Mouse (Mus musculus) forebrain, postnatal 0 days (tissue): ENCODE results near the gene Ciao2a. TPM values are rescaled to one million over a fixed set of nuclear protein-coding genes. Genes with fewer than 3 reads are reported as not detected.

Experiments
- ATAC-seq: fragments of 200-750 bp; cut with Nextera tagmentation; 2 replicates; pipeline ENCODE4 v1.8.0; 2017; ENCODE audit warnings: mild to moderate bottlenecking, moderate library complexity
- DNase-seq: peaks from one replicate; pipeline ENCODE4 v3.0.0-alpha.2; 2015
- H3K27ac ChIP-seq: fragments of 300-500 bp; sonication (generic); 2 replicates; pipeline ENCODE4 v1.5.1; 2014; ENCODE audit warnings: low read depth, mild to moderate bottlenecking, antibody characterized with exemption, low read length, moderate library complexity, mixed read lengths
- H3K27me3 ChIP-seq: fragments of 300-500 bp; sonication (generic); 2 replicates; pipeline ENCODE4 v1.6.1; 2014; ENCODE audit warnings: mild to moderate bottlenecking, low read length, mixed read lengths; ENCODE audit not compliant: insufficient read depth
- H3K36me3 ChIP-seq: fragments of 300-500 bp; sonication (generic); 2 replicates; pipeline ENCODE4 v1.6.1; 2014; ENCODE audit warnings: mild to moderate bottlenecking, moderate library complexity; ENCODE audit not compliant: insufficient read depth
- H3K4me1 ChIP-seq: fragments of 300-500 bp; sonication (generic); 2 replicates; pipeline ENCODE4 v1.6.1; 2014; ENCODE audit warnings: antibody characterized with exemption; ENCODE audit not compliant: insufficient read depth
- H3K4me2 ChIP-seq: fragments of 300-500 bp; sonication (generic); 2 replicates; pipeline ENCODE4 v1.6.1; 2014; ENCODE audit warnings: low read depth, mild to moderate bottlenecking, moderate library complexity
- H3K4me3 ChIP-seq: fragments of 300-500 bp; sonication (generic); 2 replicates; pipeline ENCODE4 v1.5.1; 2014; ENCODE audit warnings: low read depth, low read length, mixed read lengths
- H3K9ac ChIP-seq: fragments of 300-500 bp; sonication (generic); 2 replicates; pipeline ENCODE4 v1.6.1; 2014; ENCODE audit warnings: mild to moderate bottlenecking
- H3K9me3 ChIP-seq: fragments of 300-500 bp; sonication (generic); 2 replicates; pipeline ENCODE4 v1.6.1; 2016; ENCODE audit warnings: low read length
- CTCF ChIP-seq: sonication (generic); IDR thresholded peaks from 2 replicates; pipeline ENCODE4 v1.5.1; 2016; ENCODE audit warnings: antibody characterized with exemption, control low read depth, low read depth
- WGBS: fragments of 180-500 bp; shearing (Covaris S2); extraction: QIAGEN DNeasy Blood & Tissue Kit; methylation state at CpG from one replicate; pipeline ENCODE4 v1.1.7; 2014; 5-methylcytosine and 5-hydroxymethylcytosine counted together
- polyA plus RNA-seq: library from polyadenylated mRNA; unstranded; fragments of >200 nt; fragmentation: Nextera tagmentation; extraction: Ambion mirVana; gene quantifications from 2 replicates; pipeline ENCODE4 v1.2.1, GENCODE M21; 2015
- total RNA-seq: library from RNA; depleted of rRNA; stranded (reverse); fragments of >200 nt; gene quantifications from 2 replicates; pipeline ENCODE4 v1.2.3, GENCODE M21; 2014

Gene Ciao2a
- total and polyA plus RNA-seq, 2 experiments from 2014 or later: 33.0 to 67.7 TPM

DNA sequence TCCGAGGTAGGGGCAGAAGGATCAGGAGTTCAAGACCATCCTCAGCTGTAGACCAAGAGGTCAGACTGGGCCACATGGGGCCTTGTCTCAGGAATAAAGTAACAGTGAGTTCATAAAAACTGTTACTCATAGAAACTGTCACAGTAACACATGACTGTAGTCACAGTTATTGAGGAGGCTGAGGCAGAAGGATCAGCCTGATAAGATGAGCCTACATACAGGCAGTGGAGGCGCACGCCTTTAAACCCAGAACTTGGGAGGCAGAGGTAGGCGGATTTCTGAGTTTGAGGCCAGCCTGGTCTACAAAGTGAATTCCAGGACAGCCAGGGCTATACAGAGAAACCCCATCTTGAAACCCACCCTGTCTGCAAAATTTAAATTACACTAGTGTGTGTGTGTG is 6.3 kb upstream of the Ciao2a start:
- no peak overlapping the region for H3K27ac ChIP-seq
- no peak overlapping the region for H3K9ac ChIP-seq
- H3K27me3 ChIP-seq: no peaks in the 10 kb centered on the region
- H3K4me1 ChIP-seq: no peaks in the 10 kb centered on the region
- WGBS: 95% methylated on average over 4 of the region's 4 CpGs
- DNase-seq: no peak
- no peaks in the 10 kb centered on the region; the same call in 1 of the 2 replicates for H3K36me3 ChIP-seq
- H3K4me2 ChIP-seq: no peak overlapping the region
- TF ChIP-seq CTCF: no peak
- ATAC-seq: no peak
- H3K9me3 ChIP-seq: no peaks in the 10 kb centered on the region
- H3K4me3 ChIP-seq: no peak overlapping the region

DNA sequence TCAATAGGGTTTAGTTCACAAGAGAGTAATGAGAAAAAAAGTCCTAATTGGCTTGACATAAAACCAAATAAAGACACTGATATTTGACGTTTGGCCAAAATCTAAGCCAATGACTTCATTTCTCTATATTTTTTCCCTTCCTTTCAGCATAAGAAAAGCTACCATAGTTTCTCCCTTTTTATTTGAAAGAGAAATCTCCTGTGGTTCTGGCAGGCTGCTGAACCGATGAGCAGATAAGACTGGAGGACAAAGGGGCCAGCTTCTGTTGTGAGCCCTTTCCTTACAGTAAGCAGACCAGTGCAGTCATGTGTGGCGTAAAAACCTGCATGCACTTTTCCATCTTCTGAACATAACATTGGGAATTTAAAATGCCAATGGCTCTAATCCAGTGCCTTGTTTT is 5.5 kb upstream of the Ciao2a start:
- Histone ChIP-seq H3K36me3 (no peaks in the 10 kb centered on the region), H3K4me1 (no peaks in the 10 kb centered on the region), H3K4me2 (no peak overlapping the region), H3K9ac (no peak overlapping the region), H3K4me3 (no peak overlapping the region), H3K27ac (no peak overlapping the region), H3K27me3 (no peaks in the 10 kb centered on the region), H3K9me3 (no peaks in the 10 kb centered on the region)
- TF ChIP-seq CTCF: no peak
- no peak for ATAC-seq
- DNase-seq: no peak
- 45% methylated on average over 3 of the region's 3 CpGs for WGBS

DNA sequence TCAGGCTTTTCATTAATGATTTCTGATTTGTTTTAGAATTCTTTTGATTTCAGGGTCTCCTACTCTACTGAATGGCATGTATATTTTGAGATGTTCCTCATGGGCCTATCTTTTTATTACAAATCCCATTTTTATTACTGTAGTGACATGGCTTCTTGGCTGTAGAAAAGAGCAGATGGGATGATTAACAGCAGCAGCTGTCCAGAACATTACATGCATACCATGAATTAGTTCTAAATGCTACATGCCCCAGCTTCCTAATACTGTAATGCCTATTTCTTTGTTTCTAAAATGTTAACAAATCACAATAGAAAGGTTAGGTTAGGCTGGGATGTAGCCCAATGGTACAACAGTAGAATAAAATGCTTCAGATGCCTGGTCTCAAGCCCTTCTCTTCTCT is 5.0 kb upstream of the Ciao2a start:
- DNase-seq: no peak
- Histone ChIP-seq H3K9me3 (no peaks in the 10 kb centered on the region), H3K4me3 (no peak overlapping the region), H3K4me1 (no peaks in the 10 kb centered on the region), H3K36me3 (no peaks in the 10 kb centered on the region), H3K9ac (no peak overlapping the region), H3K4me2 (no peak overlapping the region), H3K27me3 (no peaks in the 10 kb centered on the region), H3K27ac (no peak overlapping the region)
- no peak for TF ChIP-seq CTCF
- no peak for ATAC-seq

DNA sequence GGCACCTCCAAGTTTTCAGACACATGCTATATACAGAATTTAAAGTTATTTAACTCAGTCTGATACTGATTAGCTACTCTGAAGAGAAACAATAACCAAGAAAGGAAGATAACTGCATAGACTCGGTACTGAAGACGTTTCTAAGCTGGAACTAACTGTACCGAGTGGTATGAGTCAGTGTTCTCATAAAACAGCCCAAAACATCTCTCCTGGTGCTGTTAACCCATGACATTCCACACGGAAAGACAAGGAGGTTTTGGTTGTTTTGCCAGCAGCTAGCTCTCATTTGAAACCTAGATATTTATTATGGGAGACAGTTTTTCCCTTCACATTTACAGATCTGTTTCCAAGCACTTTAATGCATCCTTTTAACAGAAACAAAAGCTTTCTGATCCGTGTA is 2.8 kb upstream of the Ciao2a start:
- Histone ChIP-seq H3K27me3 (no peaks in the 10 kb centered on the region), H3K4me2 (peak overlapping the region; percentile 51), H3K27ac (no peak overlapping the region), H3K36me3 (no peaks in the 10 kb centered on the region), H3K4me3 (peak overlapping the region; percentile 71), H3K9me3 (no peaks in the 10 kb centered on the region), H3K4me1 (peaks cover 5% of the 10 kb centered on the region), H3K9ac (peak overlapping the region; percentile 85)
- TF ChIP-seq CTCF: no peak
- ATAC-seq (no peak), DNase-seq (no peak)
- 6% methylated on average over 5 of the region's 5 CpGs for WGBS

DNA sequence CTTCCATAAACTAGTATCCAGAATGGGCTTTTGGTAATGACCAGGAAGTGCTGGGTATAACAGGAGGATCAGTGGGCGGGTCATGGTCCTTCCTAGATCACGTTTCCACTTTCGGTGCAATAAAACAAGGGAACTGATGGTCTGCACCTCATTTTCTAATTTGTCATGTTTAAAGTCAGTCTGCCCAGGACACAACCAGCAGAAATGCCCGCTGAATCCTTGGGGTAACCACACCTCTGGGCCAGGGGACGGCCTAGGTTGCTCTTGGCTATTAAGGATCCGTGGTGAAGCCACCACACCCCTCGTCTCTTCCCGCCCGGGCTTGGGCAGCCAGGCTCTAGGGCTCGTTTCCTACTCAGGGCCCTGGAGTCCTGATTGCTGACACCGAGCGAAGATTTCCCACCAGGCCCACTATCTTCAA is 2.3 kb upstream of the Ciao2a start:
- ATAC-seq: peak; percentile 11
- under 1% methylated on average over 12 of the region's 12 CpGs for WGBS
- Histone ChIP-seq H3K4me1 (peaks cover 5% of the 10 kb centered on the region), H3K9ac (peak overlapping the region; percentile 85), H3K36me3 (no peaks in the 10 kb centered on the region), H3K9me3 (no peaks in the 10 kb centered on the region), H3K27ac (peak overlapping the region; percentile 84), H3K27me3 (no peaks in the 10 kb centered on the region), H3K4me2 (peak overlapping the region; percentile 51), H3K4me3 (peak overlapping the region; percentile 71)
- TF ChIP-seq CTCF: no peak
- DNase-seq: no peak

DNA sequence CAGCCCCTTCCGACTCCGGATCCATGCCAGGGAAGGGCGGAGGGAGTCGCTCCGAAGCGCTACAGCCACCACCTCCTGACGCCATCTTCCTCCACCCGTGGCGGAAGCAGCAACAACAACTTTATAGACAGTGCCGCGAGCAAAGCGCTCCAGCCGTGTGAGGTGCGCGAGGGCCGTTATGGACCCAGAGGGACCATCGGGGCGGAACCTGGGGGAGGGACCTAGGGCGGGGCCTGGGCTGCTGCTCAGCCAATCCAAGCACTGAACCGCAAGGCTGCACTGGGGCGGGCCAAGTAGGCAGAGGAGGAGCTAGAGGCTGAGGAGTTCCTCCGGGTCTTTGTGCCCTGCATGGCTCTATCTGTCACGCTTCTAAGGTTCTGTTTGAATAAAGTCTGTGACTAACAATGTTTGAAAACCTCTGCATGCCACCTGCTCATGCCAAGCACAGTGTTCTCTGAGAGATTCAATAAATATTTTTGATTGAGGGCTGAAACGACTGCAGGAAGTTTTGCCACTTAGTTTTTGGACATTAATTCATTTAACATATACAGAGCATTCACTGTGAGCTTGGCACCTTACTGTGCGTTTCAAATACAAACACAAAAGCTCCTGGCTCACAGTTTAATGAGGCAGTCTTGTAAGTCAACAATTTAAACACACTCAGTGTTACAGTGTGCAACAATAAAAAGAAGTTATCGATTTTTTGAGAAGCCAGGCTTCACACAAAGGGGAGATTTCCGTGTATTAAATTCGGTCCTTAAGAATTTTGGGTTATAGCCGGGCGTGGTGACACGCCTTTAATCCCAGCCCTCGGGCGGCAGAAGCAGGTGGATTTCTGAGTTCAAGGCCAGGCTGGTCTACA is 1.5 kb upstream of the Ciao2a start:
- DNase-seq: peak; percentile 97
- no peaks in the 10 kb centered on the region for H3K36me3 ChIP-seq
- H3K9ac ChIP-seq: peak overlapping the region; percentile 85
- WGBS: 11% methylated on average over 33 of the region's 33 CpGs
- peak; percentile 99 for ATAC-seq
- no peaks in the 10 kb centered on the region for H3K27me3 ChIP-seq
- peak overlapping the region; percentile 84 for H3K27ac ChIP-seq
- H3K4me3 ChIP-seq: peak overlapping the region; percentile 71
- peaks cover 5% of the 10 kb centered on the region for H3K4me1 ChIP-seq
- peak; percentile 28; the same call in 1 of the 2 replicates for TF ChIP-seq CTCF
- H3K9me3 ChIP-seq: no peaks in the 10 kb centered on the region
- H3K4me2 ChIP-seq: peak overlapping the region; percentile 51
